Mouse (Mus musculus) embryonic facial prominence, embryonic 14.5 days (tissue): ENCODE measurements around the gene Pgm5. TPM values are rescaled to one million over a fixed set of nuclear protein-coding genes. Genes with fewer than 3 reads are reported as not detected.

Experiments
- ATAC-seq: fragments of 200-750 bp; cut with Nextera tagmentation; 2 replicates; pipeline ENCODE4 v1.8.0; 2017; ENCODE audit warnings: low read depth, moderate number of reproducible peaks, moderate TSS enrichment
- DNase-seq: peaks from one replicate; pipeline ENCODE4 v3.0.0-alpha.2; 2015; ENCODE audit warnings: low spot score
- H3K27ac ChIP-seq: fragments of 300-500 bp; sonication (generic); replicated peaks from 2 replicates; pipeline ENCODE4 v1.5.1; 2014; ENCODE audit warnings: low read depth, mild to moderate bottlenecking, low read length, moderate library complexity
- H3K27me3 ChIP-seq: fragments of 300-500 bp; sonication (generic); replicated peaks from 2 replicates; pipeline ENCODE4 v1.6.1; 2014; ENCODE audit warnings: low read length; ENCODE audit not compliant: control insufficient read depth, insufficient read depth
- H3K36me3 ChIP-seq: fragments of 300-500 bp; sonication (generic); 2 replicates; pipeline ENCODE4 v1.6.1; 2014; ENCODE audit warnings: low read length, mixed read lengths; ENCODE audit not compliant: control insufficient read depth, insufficient read depth
- H3K4me1 ChIP-seq: fragments of 300-500 bp; sonication (generic); 2 replicates; pipeline ENCODE4 v1.6.1; 2014; ENCODE audit warnings: antibody characterized with exemption, low read length; ENCODE audit not compliant: control insufficient read depth, insufficient read depth
- H3K4me2 ChIP-seq: fragments of 300-500 bp; sonication (generic); 2 replicates; pipeline ENCODE4 v1.6.1; 2014; ENCODE audit warnings: low read depth, mild to moderate bottlenecking, low read length, moderate library complexity, mixed read lengths
- H3K4me3 ChIP-seq: fragments of 300-500 bp; sonication (generic); 2 replicates; pipeline ENCODE4 v1.5.1; 2014; ENCODE audit warnings: low read depth, mild to moderate bottlenecking, low read length
- H3K9ac ChIP-seq: fragments of 300-500 bp; sonication (generic); 2 replicates; pipeline ENCODE4 v1.6.1; 2014; ENCODE audit warnings: low read depth, mild to moderate bottlenecking, low read length, moderate library complexity, mixed read lengths
- H3K9me3 ChIP-seq: fragments of 300-500 bp; sonication (generic); 2 replicates; pipeline ENCODE4 v1.6.1; 2016; ENCODE audit warnings: low read length; ENCODE audit not compliant: control insufficient read depth
- WGBS: fragments of 180-500 bp; shearing (Covaris S2); extraction: QIAGEN DNeasy Blood & Tissue Kit; methylation state at CpG from one replicate; pipeline ENCODE4 v1.1.7; 2014; 5-methylcytosine and 5-hydroxymethylcytosine counted together
- polyA plus RNA-seq: library from polyadenylated mRNA; unstranded; fragments of >200 nt; fragmentation: Nextera tagmentation; extraction: Ambion mirVana; gene quantifications from 2 replicates; pipeline ENCODE4 v1.2.1, GENCODE M21; 2014

Gene Pgm5
- polyA plus RNA-seq, 1 experiment from 2014 or later: 6.8 TPM

DNA sequence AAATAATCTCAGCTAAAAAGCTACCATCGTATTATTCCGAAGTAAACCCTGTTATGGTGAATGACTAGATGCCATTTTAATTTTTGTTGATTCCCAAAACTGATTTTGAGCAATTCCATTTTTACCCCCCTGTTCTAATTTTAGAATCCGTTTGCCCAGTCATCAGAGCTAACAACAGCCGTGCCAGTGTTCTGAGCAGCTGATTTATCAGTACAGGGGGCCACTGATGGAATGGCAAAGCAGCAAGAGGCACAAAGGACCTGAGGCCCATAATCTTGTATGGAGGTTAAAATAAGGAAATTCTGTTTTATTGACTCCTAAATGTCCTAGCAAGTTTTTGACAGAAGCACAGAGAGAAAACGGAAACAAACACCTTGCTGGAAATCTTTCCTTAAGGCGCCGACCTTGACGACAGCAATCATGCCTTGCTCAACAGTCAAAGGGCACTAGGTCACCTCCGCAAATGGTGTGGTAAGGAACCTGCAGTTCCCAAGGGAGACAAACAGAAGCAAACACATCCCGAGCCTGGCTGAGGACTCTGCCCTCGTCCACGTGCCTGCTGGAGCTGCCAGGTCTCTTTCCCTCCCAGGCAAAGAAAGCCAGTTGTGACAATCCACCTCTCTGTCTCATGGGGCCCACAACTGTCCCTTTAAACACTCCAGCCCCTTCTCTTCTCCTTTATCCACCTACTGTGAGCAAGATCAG is 178.5 kb downstream of the Pgm5 start:
- WGBS: 60% methylated on average over 12 of the region's 12 CpGs
- Histone ChIP-seq H3K4me2 (no peak overlapping the region), H3K4me1 (no peaks in the 10 kb centered on the region), H3K27me3 (no peaks in the 10 kb centered on the region), H3K27ac (no peak overlapping the region), H3K4me3 (no peak overlapping the region), H3K9me3 (no peaks in the 10 kb centered on the region), H3K36me3 (no peaks in the 10 kb centered on the region), H3K9ac (no peak overlapping the region)
- no peak for DNase-seq
- ATAC-seq: no peak

DNA sequence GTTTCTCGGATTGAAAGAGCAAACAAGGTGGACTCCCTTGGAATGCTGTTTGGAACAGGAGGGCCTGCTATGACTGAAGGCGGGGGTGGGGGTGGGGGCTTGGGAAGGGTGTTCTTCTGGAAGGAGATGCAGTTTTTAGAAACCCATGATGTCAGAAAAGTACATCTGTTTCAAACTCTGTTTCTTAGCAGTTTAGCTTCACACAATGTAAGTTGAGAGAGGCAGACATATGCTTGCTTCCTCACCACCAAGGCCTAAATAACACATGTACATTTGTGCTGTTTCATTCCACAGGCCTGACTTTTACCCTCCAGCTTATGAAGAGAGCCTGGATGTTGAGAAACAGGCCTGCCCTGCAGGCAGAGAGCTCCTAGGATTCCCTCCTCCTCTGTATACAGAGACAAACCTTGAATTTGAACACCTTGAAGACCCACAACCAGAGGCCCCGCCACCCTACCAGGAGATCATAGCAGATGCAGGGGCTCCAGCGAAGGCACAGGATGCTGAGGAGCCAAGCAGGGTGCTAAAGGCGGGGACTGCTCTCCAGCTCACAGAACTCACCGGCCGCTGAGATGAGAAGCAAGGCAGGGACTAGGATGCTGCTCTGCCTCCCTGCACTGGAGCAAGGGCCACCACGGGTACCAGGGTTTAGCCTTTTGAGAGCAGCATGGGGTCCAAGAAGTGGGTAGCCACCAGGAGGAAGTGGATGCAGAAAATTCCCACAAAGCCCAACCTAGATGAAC is 184.2 kb downstream of the Pgm5 start:
- H3K4me1 ChIP-seq: no peaks in the 10 kb centered on the region
- no peaks in the 10 kb centered on the region for H3K9me3 ChIP-seq
- H3K9ac ChIP-seq: no peak overlapping the region
- ATAC-seq (no peak), DNase-seq (no peak)
- WGBS: 74% methylated on average over 8 of the region's 8 CpGs
- H3K4me3 ChIP-seq: no peak overlapping the region
- no peaks in the 10 kb centered on the region for H3K27me3 ChIP-seq
- H3K36me3 ChIP-seq: no peaks in the 10 kb centered on the region
- H3K27ac ChIP-seq: no peak overlapping the region
- no peak overlapping the region for H3K4me2 ChIP-seq

DNA sequence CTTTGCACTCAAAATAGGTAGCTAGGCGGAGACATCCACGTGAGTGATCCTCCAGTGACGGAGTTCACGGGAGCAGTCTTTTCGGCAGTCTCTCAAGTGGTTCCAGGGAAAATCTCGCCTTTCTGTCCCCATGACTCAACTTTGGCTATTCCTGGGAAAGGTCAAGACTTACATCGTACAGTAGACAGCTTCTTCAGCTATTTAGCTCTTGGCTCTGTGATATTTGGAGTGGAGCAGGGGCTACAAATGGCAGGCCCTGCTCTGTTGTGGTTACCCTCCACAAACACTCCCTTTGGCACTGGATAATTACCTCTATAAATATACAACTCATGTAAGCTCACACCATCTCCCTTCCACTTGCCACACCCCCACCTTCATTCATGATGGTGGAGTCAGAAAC is 185.2 kb downstream of the Pgm5 start:
- no peak overlapping the region for H3K27ac ChIP-seq
- no peaks in the 10 kb centered on the region for H3K9me3 ChIP-seq
- H3K4me3 ChIP-seq: no peak overlapping the region
- H3K4me1 ChIP-seq: no peaks in the 10 kb centered on the region; the same call in 1 of the 2 replicates
- H3K4me2 ChIP-seq: no peak overlapping the region
- no peaks in the 10 kb centered on the region for H3K27me3 ChIP-seq
- H3K9ac ChIP-seq: no peak overlapping the region
- no peaks in the 10 kb centered on the region for H3K36me3 ChIP-seq
- 75% methylated on average over 7 of the region's 7 CpGs for WGBS
- DNase-seq (no peak), ATAC-seq (no peak)

- Histone ChIP-seq H3K4me1 (no peaks in the 10 kb centered on the region; the same call in 1 of the 2 replicates), H3K36me3 (no peaks in the 10 kb centered on the region), H3K9me3 (no peaks in the 10 kb centered on the region), H3K27ac (no peak within 1 kb of the TSS), H3K4me2 (no peak within 1 kb of the TSS), H3K9ac (no peak within 1 kb of the TSS), H3K27me3 (no peaks in the 10 kb centered on the region), H3K4me3 (no peak within 1 kb of the TSS)
- WGBS: 60% methylated on average over 4 of the region's 4 CpGs
- DNase-seq (no peak), ATAC-seq (no peak)
Observed at GRCm38 (mm10) chr19:24673762-24674161, 187.9 kb downstream of the Pgm5 start, which contains the start of gene Tmem252. Gene Tmem252 (plus strand): TSS chr19:24674008.

DNA sequence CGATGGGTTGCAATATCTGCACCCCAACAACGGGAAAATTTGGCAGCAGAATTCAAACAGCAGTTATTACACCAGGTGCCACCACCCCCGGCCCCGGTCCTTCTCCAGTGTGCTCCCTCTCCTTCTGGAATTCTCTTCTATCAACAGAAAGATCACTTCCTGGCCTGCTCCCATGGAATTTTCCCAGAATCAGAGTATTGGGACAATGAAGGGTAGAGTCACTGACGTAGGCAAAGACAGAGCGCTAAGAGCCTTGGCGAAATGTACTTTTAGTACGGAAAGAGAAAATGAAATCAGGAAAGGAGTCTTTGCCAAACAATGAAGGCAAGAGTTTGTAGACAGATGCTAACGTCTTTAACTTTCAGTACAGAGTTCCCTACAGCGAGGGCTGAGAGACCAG is 188.3 kb downstream of the Pgm5 start:
- Histone ChIP-seq H3K36me3 (no peaks in the 10 kb centered on the region), H3K4me3 (no peak overlapping the region), H3K9ac (no peak overlapping the region), H3K27me3 (no peaks in the 10 kb centered on the region), H3K4me2 (no peak overlapping the region), H3K27ac (no peak overlapping the region), H3K9me3 (no peaks in the 10 kb centered on the region), H3K4me1 (no peaks in the 10 kb centered on the region; the same call in 1 of the 2 replicates)
- ATAC-seq: no peak
- DNase-seq: no peak
- 79% methylated on average over 10 of the region's 10 CpGs for WGBS

GRCm38 (mm10) chr19:24672366-24672960 is 189.2 kb downstream of the Pgm5 start:
- no peak for ATAC-seq
- no peak overlapping the region for H3K4me3 ChIP-seq
- no peak overlapping the region for H3K9ac ChIP-seq
- no peaks in the 10 kb centered on the region for H3K9me3 ChIP-seq
- 58% methylated on average over 10 of the region's 10 CpGs for WGBS
- no peak for DNase-seq
- H3K36me3 ChIP-seq: no peaks in the 10 kb centered on the region
- H3K4me2 ChIP-seq: no peak overlapping the region
- no peaks in the 10 kb centered on the region; the same call in 1 of the 2 replicates for H3K4me1 ChIP-seq
- H3K27ac ChIP-seq: no peak overlapping the region
- no peaks in the 10 kb centered on the region for H3K27me3 ChIP-seq

- no peak overlapping the region for H3K4me3 ChIP-seq
- 30% methylated on average over 3 of the region's 3 CpGs for WGBS
- ATAC-seq (no peak), DNase-seq (no peak)
- H3K27ac ChIP-seq: no peak overlapping the region
- H3K9me3 ChIP-seq: no peaks in the 10 kb centered on the region
- H3K4me1 ChIP-seq: no peaks in the 10 kb centered on the region; the same call in 1 of the 2 replicates
- no peak overlapping the region for H3K4me2 ChIP-seq
- H3K36me3 ChIP-seq: no peaks in the 10 kb centered on the region
- no peak overlapping the region for H3K9ac ChIP-seq
- no peaks in the 10 kb centered on the region for H3K27me3 ChIP-seq
Observed at GRCm38 (mm10) chr19:24671571-24671970, 190.1 kb downstream of the Pgm5 start.

- 77% methylated on average over 3 of the region's 3 CpGs for WGBS
- Histone ChIP-seq H3K9me3 (no peaks in the 10 kb centered on the region), H3K36me3 (no peaks in the 10 kb centered on the region), H3K4me3 (no peak overlapping the region), H3K4me2 (no peak overlapping the region), H3K9ac (no peak overlapping the region), H3K27me3 (no peaks in the 10 kb centered on the region), H3K4me1 (no peaks in the 10 kb centered on the region; the same call in 1 of the 2 replicates), H3K27ac (no peak overlapping the region)
- ATAC-seq (no peak), DNase-seq (no peak)
Observed at GRCm38 (mm10) chr19:24667527-24667926, 194.1 kb downstream of the Pgm5 start.
